ENCODE assay signal across 8 mouse cellular contexts in the genomic region with DNA sequence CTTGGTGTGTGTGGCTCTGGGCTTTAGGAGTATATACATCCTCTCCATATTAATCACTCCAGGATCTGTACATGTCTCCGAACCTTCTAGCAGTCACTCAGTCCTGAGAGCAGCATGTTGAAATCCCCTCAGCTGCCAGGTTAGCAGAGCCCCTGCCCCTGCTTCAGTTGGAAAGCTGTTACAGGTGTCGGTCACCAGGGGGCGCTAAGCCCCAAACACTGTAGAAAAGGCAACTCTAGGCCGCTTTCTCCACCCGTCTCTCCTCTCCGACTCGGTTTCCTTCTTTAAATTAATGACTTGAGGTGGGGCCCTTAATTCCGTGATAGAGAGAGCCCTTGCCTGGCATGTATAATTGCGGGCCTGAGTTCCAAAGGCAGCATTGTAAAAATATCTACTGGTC. TPM values are rescaled to one million over a fixed set of nuclear protein-coding genes. Genes with fewer than 3 reads are reported as not detected.
DNase-seq lines count a peak whose midpoint lies in the region; ATAC-seq and TF ChIP-seq lines count a peak whose summit lies in the region.

No protein-coding gene starts in this region.

- peak; percentile 36 for ATAC-seq in forebrain, embryonic 15.5 days (replicated peaks)
- ATAC-seq in hindbrain, embryonic 12.5 days (ENCODE audit: low FRiP score): 0 out of 2 replicates have a peak, but pooled peaks have one; percentile 7

- 0 out of 2 replicates have a peak overlapping the region, but pooled peaks have one; percentile 27 for H3K9ac ChIP-seq in forebrain, embryonic 15.5 days (replicated peaks)
- peak overlapping the region; percentile 23; the same call in 1 of the 2 replicates for H3K9ac ChIP-seq in hindbrain, embryonic 12.5 days

- H3K4me1 ChIP-seq in cerebellum, adult 2 months (ENCODE audit: control insufficient read depth, insufficient read depth, low read length): peaks cover 8% of the 10 kb centered on the region; the same call in 1 of the 2 replicates
- H3K4me1 ChIP-seq in forebrain, embryonic 15.5 days: peaks cover 9% of the 10 kb centered on the region
- peaks cover 17% of the 10 kb centered on the region; the same call in 1 of the 2 replicates for H3K4me1 ChIP-seq in hindbrain, embryonic 12.5 days
- peaks cover 8% of the 10 kb centered on the region; the same call in 1 of the 2 replicates for H3K4me1 ChIP-seq in small intestine, adult 2 months (ENCODE audit: control insufficient read depth, insufficient read depth, insufficient read length, low read length)

- intact Hi-C loops in left cerebral cortex, postnatal 4 days (cut with DNase I): no loop called here

- peak; percentile 39 for DNase-seq in ovary, postnatal 10 days (ENCODE audit: low spot score)
- no peak for DNase-seq in ovary, adult 18-20 months (ENCODE audit: low spot score)
- DNase-seq in cerebellum, adult 2 months: peak; percentile 71 to 77
- DNase-seq in left cerebral cortex, postnatal 4 days: peak; percentile 78
- DNase-seq in mesoderm, embryonic 11.5 days (ENCODE audit: low read depth, low spot score): peak; percentile 87

- no peaks in the 10 kb centered on the region for H3K9me3 ChIP-seq in forebrain, embryonic 15.5 days
- H3K9me3 ChIP-seq in hindbrain, embryonic 12.5 days (replicated peaks): no peaks in the 10 kb centered on the region

- no peaks in the 10 kb centered on the region for H3K27me3 ChIP-seq in cerebellum, adult 2 months (ENCODE audit: control insufficient read depth, insufficient read depth, low read length)
- H3K27me3 ChIP-seq in forebrain, embryonic 15.5 days: no peaks in the 10 kb centered on the region
- H3K27me3 ChIP-seq in hindbrain, embryonic 12.5 days: no peaks in the 10 kb centered on the region
- no peaks in the 10 kb centered on the region for H3K27me3 ChIP-seq in small intestine, adult 2 months (ENCODE audit: control insufficient read depth, insufficient read depth, low read length)

- no peak for TF ChIP-seq POLR2A in cerebellum, adult 2 months (IDR thresholded peaks at IDR 0.05; ENCODE audit: borderline replicate concordance, insufficient read depth, low read length)
- no peak for TF ChIP-seq POLR2A in small intestine, adult 2 months (IDR thresholded peaks at IDR 0.05; ENCODE audit: low read depth, low read length)

- peak overlapping the region; percentile 39 for H3K4me2 ChIP-seq in forebrain, embryonic 15.5 days (replicated peaks)
- H3K4me2 ChIP-seq in hindbrain, embryonic 12.5 days (replicated peaks): peak overlapping the region; percentile 40

- peak overlapping the region; percentile 40 for H3K4me3 ChIP-seq in cerebellum, adult 2 months (replicated peaks; ENCODE audit: insufficient read depth, low read depth, low read length)
- peak overlapping the region; percentile 13 for H3K4me3 ChIP-seq in forebrain, embryonic 15.5 days
- H3K4me3 ChIP-seq in hindbrain, embryonic 12.5 days: 0 out of 2 replicates have a peak overlapping the region, but pooled peaks have one; percentile 13
- no peak overlapping the region for H3K4me3 ChIP-seq in small intestine, adult 2 months (ENCODE audit: low read depth, low read length)

- WGBS in cerebellum, adult 2 months: 10% methylated on average over 9 of the region's 9 CpGs
- 16% methylated on average over 9 of the region's 9 CpGs for WGBS in forebrain, embryonic 15.5 days
- 22% methylated on average over 9 of the region's 9 CpGs for WGBS in hindbrain, embryonic 12.5 days
- WGBS in small intestine, adult 2 months: 9% methylated on average over 9 of the region's 9 CpGs

- H3K27ac ChIP-seq in cerebellum, adult 2 months (ENCODE audit: insufficient read depth, low read length): peak overlapping the region; percentile 17; the same call in 1 of the 2 replicates
- peak overlapping the region; percentile 53 for H3K27ac ChIP-seq in forebrain, embryonic 15.5 days (replicated peaks)
- H3K27ac ChIP-seq in hindbrain, embryonic 12.5 days: peak overlapping the region; percentile 1; the same call in 1 of the 2 replicates
- H3K27ac ChIP-seq in small intestine, adult 2 months (ENCODE audit: insufficient read depth, low read depth, low read length): no peak overlapping the region

- peak; percentile 86 for TF ChIP-seq CTCF in cerebellum, adult 2 months (IDR thresholded peaks at IDR 0.05; ENCODE audit: borderline replicate concordance, insufficient read depth, low read depth, low read length)
- peak; percentile 98; the same call in 1 of the 2 replicates for TF ChIP-seq CTCF in small intestine, adult 2 months (IDR thresholded peaks at IDR 0.05; ENCODE audit: extremely low read depth, insufficient read length, insufficient replicate concordance, low read depth, low read length)

- H3K36me3 ChIP-seq in forebrain, embryonic 15.5 days: peaks cover 48% of the 10 kb centered on the region
- H3K36me3 ChIP-seq in hindbrain, embryonic 12.5 days: peaks cover 61% of the 10 kb centered on the region
- peaks cover 30% of the 10 kb centered on the region for H3K36me3 ChIP-seq in small intestine, adult 2 months (ENCODE audit: control insufficient read depth, insufficient read depth, low read length)

RNA-seq across cellular contexts. Expression of gene Mcts2, which starts 6.4 kb away (rescaled TPM):
- 19.2 and 19.9 TPM in 2 replicates for polyA plus RNA-seq in cerebellum, adult 2 months (2012; rRNA removed)
- 33.6 and 34.4 TPM in 2 replicates for polyA plus RNA-seq in forebrain, embryonic 15.5 days (2015; fragmentation: Nextera tagmentation; extraction: Ambion mirVana)
- 34.9 and 40.5 TPM in 2 replicates for polyA plus RNA-seq in hindbrain, embryonic 12.5 days (2016; fragmentation: Nextera tagmentation; extraction: Ambion mirVana)
- total RNA-seq in left cerebral cortex, postnatal 4 days (2021): 10 to 100 TPM; 30.4 to 32.5 TPM
- 1.3 and 1.7 TPM in 2 replicates for polyA plus RNA-seq in small intestine, adult 2 months (2012; rRNA removed)

RNA-seq across cellular contexts. Expression of gene H13, which starts 24.0 kb away (rescaled TPM):
- polyA plus RNA-seq in cerebellum, adult 2 months (2012; rRNA removed): 80.5 and 83.5 TPM in 2 replicates
- polyA plus RNA-seq in forebrain, embryonic 15.5 days (2015; fragmentation: Nextera tagmentation; extraction: Ambion mirVana): 159 and 164 TPM in 2 replicates
- 153 and 157 TPM in 2 replicates for polyA plus RNA-seq in hindbrain, embryonic 12.5 days (2016; fragmentation: Nextera tagmentation; extraction: Ambion mirVana)
- 100 to 1,000 TPM; 149 to 160 TPM for total RNA-seq in left cerebral cortex, postnatal 4 days (2021)
- 152 and 199 TPM in 2 replicates for polyA plus RNA-seq in small intestine, adult 2 months (2012; rRNA removed)

RNA-seq across cellular contexts. Expression of gene Id1, which starts 42.8 kb away (rescaled TPM):
- 63.8 and 68.7 TPM in 2 replicates for polyA plus RNA-seq in cerebellum, adult 2 months (2012; rRNA removed)
- polyA plus RNA-seq in forebrain, embryonic 15.5 days (2015; fragmentation: Nextera tagmentation; extraction: Ambion mirVana): 26.3 and 32.0 TPM in 2 replicates
- 157 and 159 TPM in 2 replicates for polyA plus RNA-seq in hindbrain, embryonic 12.5 days (2016; fragmentation: Nextera tagmentation; extraction: Ambion mirVana)
- 10 to 100 TPM; 25.6 to 27.6 TPM for total RNA-seq in left cerebral cortex, postnatal 4 days (2021)
- 585 and 916 TPM in 2 replicates for polyA plus RNA-seq in small intestine, adult 2 months (2012; rRNA removed)
